Mouse (Mus musculus): ENCODE measurements around the gene Matn1. TPM values are rescaled to one million over a fixed set of nuclear protein-coding genes. Genes with fewer than 3 reads are reported as not detected.

Gene Matn1
- polyA plus RNA-seq, 2 experiments = 0.08 to 0.13 TPM

GRCm38 (mm10) chr4:130973332-130974263 is 29.4 kb downstream of the Matn1 start:
- Histone ChIP-seq H3K27me3 (ENCODE audit: control insufficient read depth, insufficient read depth, low read length) (no peaks in the 10 kb centered on the region), H3K4me1 (replicated peaks; ENCODE audit: control insufficient read depth in 2 of 2, insufficient read depth in 2 of 2, low read length in 1 of 2) (no peaks in the 10 kb centered on the region), H3K36me3 (replicated peaks; ENCODE audit: control insufficient read depth, insufficient read depth, low read depth) (no peaks in the 10 kb centered on the region), H3K4me3 (ENCODE audit: insufficient read depth in 1 of 2, low read depth in 2 of 2, low read length in 2 of 2) (no peak overlapping the region), H3K27ac (no peak overlapping the region), H3K9me3 (ENCODE audit: control insufficient read depth, low read length) (no peaks in the 10 kb centered on the region), H3K9ac (replicated peaks) (no peak overlapping the region), H3K4me2 (ENCODE audit: low read depth) (no peak overlapping the region)
- TF ChIP-seq CTCF (IDR thresholded peaks at IDR 0.05; ENCODE audit: low read depth) (no peak), EP300 (IDR thresholded peaks at IDR 0.05; ENCODE audit: low read depth) (no peak)
- 64% methylated on average over 19 of the region's 19 CpGs for WGBS (ENCODE audit: insufficient replicate concordance)
- DNase-seq (ENCODE audit: low read depth in 3 of 3, low spot score in 3 of 3) = no peak
- no peak for ATAC-seq (ENCODE audit: insufficient read depth)

DNA sequence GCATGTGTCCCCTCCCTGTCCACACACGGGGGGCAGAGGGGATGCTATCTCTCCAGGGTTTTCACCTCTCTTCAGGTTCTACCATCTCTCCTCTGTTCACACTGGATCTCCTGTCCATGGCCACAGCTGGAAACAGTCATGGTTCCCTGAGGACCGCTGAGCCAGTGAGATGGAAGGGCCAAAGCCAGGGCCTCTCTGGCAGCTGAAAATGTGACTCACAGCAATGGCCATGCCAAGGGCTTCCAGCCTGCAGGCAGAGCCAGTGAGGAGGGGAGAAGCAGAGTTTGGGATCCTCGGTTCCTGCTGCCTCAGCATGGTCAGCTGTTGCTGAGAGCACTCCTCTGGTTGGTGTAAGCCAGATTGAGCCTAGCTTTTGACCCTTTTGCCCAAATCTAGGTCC is 34.8 kb downstream of the Matn1 start:
- Histone ChIP-seq H3K4me2 (ENCODE audit: low read depth) (no peak overlapping the region), H3K9me3 (ENCODE audit: control insufficient read depth, low read length) (no peaks in the 10 kb centered on the region), H3K27ac (no peak overlapping the region), H3K27me3 (ENCODE audit: control insufficient read depth, insufficient read depth, low read length) (no peaks in the 10 kb centered on the region), H3K36me3 (replicated peaks; ENCODE audit: control insufficient read depth, insufficient read depth, low read depth) (no peaks in the 10 kb centered on the region), H3K9ac (replicated peaks) (no peak overlapping the region), H3K4me3 (ENCODE audit: insufficient read depth in 1 of 2, low read depth in 2 of 2, low read length in 2 of 2) (no peak overlapping the region), H3K4me1 (replicated peaks; ENCODE audit: control insufficient read depth in 2 of 2, insufficient read depth in 2 of 2, low read length in 1 of 2) (no peaks in the 10 kb centered on the region)
- ATAC-seq (ENCODE audit: insufficient read depth) (no peak), DNase-seq (ENCODE audit: low read depth in 3 of 3, low spot score in 3 of 3) (no peak)
- TF ChIP-seq EP300 (IDR thresholded peaks at IDR 0.05; ENCODE audit: low read depth) = no peak
- no peak for TF ChIP-seq CTCF (IDR thresholded peaks at IDR 0.05; ENCODE audit: low read depth)
- WGBS (ENCODE audit: insufficient replicate concordance) = 51% methylated on average over 3 of the region's 3 CpGs

DNA sequence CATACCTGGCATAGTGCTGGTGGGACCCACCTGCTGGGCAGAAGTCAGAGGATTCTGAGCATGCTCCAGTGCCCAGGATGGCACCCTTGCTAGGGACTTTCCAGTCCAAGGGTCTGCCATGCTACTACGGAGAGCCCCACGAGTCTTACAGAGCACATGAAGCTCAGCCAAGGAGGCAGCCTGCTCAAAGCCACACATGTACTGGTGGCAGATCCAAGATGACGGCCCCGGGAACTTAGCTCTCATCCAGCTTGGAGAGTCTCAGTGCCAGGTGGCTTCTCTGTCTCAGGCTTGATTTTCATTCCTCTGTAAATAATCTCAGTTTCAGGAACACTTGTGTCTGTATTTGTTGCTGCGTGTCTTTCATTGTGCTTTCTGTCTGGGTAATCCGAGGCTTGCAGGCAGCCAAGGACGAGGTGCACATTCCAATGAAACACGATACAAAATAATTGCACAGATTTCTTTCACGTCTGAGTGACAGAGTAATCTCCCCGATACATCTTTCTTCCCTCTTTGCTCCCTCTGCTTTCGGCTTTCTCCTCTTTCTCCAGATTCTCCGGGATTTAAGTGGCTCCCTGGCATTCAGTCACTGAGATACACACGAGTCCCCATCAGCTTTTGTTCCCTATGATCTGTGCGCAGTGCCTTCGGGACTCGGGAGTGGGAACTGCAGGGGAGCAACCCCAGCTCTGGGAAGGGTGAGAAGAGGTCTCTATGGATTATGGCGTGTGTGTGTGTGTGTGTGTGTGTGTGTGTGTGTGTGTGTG is 40.4 kb downstream of the Matn1 start:
- WGBS (ENCODE audit: insufficient replicate concordance) = 64% methylated on average over 17 of the region's 17 CpGs
- Histone ChIP-seq H3K27me3 (ENCODE audit: control insufficient read depth, insufficient read depth, low read length) (no peaks in the 10 kb centered on the region), H3K9ac (replicated peaks) (no peak overlapping the region), H3K4me1 (replicated peaks; ENCODE audit: control insufficient read depth in 2 of 2, insufficient read depth in 2 of 2, low read length in 1 of 2) (no peaks in the 10 kb centered on the region), H3K4me3 (ENCODE audit: insufficient read depth in 1 of 2, low read depth in 2 of 2, low read length in 2 of 2) (no peak overlapping the region), H3K36me3 (replicated peaks; ENCODE audit: control insufficient read depth, insufficient read depth, low read depth) (no peaks in the 10 kb centered on the region), H3K4me2 (ENCODE audit: low read depth) (no peak overlapping the region), H3K9me3 (ENCODE audit: control insufficient read depth, low read length) (no peaks in the 10 kb centered on the region), H3K27ac (no peak overlapping the region)
- ATAC-seq (ENCODE audit: insufficient read depth) (no peak), DNase-seq (ENCODE audit: low read depth in 3 of 3, low spot score in 3 of 3) (no peak)
- TF ChIP-seq CTCF (IDR thresholded peaks at IDR 0.05; ENCODE audit: low read depth) (no peak), EP300 (IDR thresholded peaks at IDR 0.05; ENCODE audit: low read depth) (no peak)

DNA sequence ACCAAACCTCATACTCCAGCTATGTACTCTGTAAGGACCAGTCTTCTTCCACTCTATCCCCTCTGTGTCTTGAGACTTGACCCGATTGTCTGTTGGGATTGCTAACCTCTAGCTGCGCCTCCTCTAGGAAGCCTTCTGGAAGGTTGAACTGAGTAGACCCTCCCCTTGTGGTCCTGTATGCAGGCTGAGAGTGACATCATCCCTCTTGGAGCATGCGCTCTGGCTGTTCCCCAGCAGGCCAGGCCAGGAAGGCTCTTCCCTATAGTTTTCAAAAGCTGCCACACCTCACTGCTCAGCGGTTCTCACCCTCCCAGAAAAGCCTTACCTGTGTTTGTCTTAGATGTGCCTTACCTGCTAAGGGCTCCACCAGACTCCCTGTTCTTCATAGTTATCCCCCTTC is 42.9 kb downstream of the Matn1 start:
- 63% methylated on average over 4 of the region's 4 CpGs for WGBS (ENCODE audit: insufficient replicate concordance)
- no peaks in the 10 kb centered on the region for H3K4me1 ChIP-seq (replicated peaks; ENCODE audit: control insufficient read depth in 2 of 2, insufficient read depth in 2 of 2, low read length in 1 of 2)
- no peak for ATAC-seq (ENCODE audit: insufficient read depth)

More for the DNA sequence above, 42.9 kb downstream of the Matn1 start:
- H3K4me2 ChIP-seq (ENCODE audit: low read depth) = no peak overlapping the region
- H3K9ac ChIP-seq (replicated peaks) = no peak overlapping the region
- H3K27me3 ChIP-seq (ENCODE audit: control insufficient read depth, insufficient read depth, low read length) = no peaks in the 10 kb centered on the region
- no peak overlapping the region for H3K4me3 ChIP-seq (ENCODE audit: insufficient read depth in 1 of 2, low read depth in 2 of 2, low read length in 2 of 2)
- no peaks in the 10 kb centered on the region for H3K36me3 ChIP-seq (replicated peaks; ENCODE audit: control insufficient read depth, insufficient read depth, low read depth)
- H3K9me3 ChIP-seq (ENCODE audit: control insufficient read depth, low read length) = no peaks in the 10 kb centered on the region
- H3K27ac ChIP-seq = no peak overlapping the region
- no peak for TF ChIP-seq EP300 (IDR thresholded peaks at IDR 0.05; ENCODE audit: low read depth)
- no peak for TF ChIP-seq CTCF (IDR thresholded peaks at IDR 0.05; ENCODE audit: low read depth)
- no peak for DNase-seq (ENCODE audit: low read depth in 3 of 3, low spot score in 3 of 3)

Data from liver, embryonic 14.5 days (tissue).